Mouse (Mus musculus): ENCODE data around the gene Patj.
"Not testable (repeated sequence)": the region's sequence is repeated elsewhere in the genome, so short reads cannot be mapped to it uniquely, and the experiment has no call there.

Patj gene

DNA sequence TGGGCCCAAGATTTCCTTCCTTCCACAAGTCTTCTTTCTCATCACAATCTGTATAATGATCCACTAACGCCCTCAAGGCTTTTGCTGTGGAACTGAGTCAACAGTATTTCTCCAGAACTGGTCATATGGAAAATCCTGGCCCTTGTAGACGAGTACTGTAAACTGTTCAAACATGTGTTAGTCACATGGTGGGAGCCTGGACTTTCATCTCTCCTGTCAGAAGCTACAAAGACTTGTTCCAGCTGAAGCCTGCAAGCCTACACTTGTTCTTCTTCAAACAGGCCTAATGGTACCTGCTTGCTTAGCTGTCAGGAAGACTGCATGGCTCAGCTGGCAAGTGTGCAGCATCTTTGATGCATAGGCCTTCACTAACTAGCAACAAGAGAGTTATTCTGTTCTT lies 264.9 kb downstream of the Patj start:
- DNase-seq (ENCODE audit: low read depth): no peak

GRCm38 (mm10) chr4:98665884-98666283 lies 270.3 kb downstream of the Patj start:
- no peak for DNase-seq (ENCODE audit: low read depth)

DNA sequence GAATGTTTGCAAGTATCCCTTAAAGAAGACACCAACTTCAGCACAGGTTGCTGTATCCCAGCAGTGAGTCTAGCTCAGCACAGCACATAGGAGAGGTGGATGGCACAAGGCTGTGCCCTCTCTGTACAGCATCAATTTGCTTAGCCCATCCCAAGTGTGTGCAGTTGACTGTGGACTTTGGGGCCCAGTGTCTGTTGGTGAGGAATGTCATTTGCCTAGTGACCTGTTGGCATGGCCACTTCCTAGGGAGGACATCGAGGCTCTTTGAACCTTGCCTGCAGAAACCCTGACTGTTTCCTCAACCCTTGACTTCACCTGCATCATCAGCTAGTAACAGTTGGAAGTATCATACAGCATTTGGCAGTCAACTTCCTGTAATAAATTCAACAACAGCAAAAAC lies 270.9 kb downstream of the Patj start:
- DNase-seq (ENCODE audit: low read depth): no peak

- DNase-seq (ENCODE audit: low read depth): no peak
Observed at GRCm38 (mm10) chr4:98667009-98667408, 271.4 kb downstream of the Patj start.

DNA sequence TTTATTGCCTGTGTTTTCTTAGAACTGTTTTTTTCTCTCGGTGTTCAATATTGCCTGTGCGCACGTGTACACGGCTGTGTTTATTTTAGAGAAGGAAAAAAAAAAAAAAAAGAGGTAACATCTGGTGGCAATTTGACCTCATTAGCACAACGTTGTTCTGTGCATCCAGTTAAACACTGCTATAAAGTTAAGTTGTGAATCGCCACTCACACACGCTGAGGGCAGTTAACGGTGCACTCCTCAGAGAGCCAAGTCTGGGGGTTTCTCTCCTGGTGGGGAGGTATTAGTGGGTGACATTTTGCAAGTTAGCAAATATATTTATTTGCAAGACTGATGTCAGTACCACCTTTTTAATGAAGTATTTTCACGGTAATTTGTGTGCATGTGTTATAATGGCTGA lies 281.9 kb downstream of the Patj start:
- DNase-seq (ENCODE audit: low read depth): no peak

- no peak for DNase-seq (ENCODE audit: low read depth)
Observed at GRCm38 (mm10) chr4:98686678-98687267, 291.2 kb downstream of the Patj start.

- no peak for DNase-seq (ENCODE audit: low read depth)
Observed at GRCm38 (mm10) chr4:98688116-98688515, 292.5 kb downstream of the Patj start.

GRCm38 (mm10) chr4:98688520-98688919 lies 292.9 kb downstream of the Patj start:
- no peak for DNase-seq (ENCODE audit: low read depth)

- DNase-seq (ENCODE audit: low read depth): no peak
Observed at GRCm38 (mm10) chr4:98689988-98690387, 294.4 kb downstream of the Patj start.

GRCm38 (mm10) chr4:98693465-98694185 lies 298.0 kb downstream of the Patj start:
- DNase-seq (ENCODE audit: low read depth): no peak

DNA sequence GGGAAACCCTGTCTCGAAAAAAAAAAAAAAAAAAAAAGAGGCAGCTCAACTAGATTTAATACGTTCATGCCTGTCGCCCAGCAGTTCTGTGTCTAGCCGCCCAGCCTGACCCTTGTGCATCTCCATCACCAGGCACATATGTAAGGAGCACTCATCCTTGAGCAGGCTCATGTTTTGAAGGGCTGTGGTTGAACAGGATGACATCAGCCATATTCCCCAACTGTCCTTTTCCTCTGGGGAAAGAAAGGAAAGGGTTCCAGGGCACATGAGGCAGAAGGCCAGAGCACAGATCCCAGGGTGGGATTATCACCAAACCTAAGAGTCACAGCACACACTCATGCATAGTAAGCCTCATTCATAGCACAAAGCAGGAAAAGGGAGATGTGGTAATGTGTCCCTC lies 302.3 kb downstream of the Patj start:
- no peak for DNase-seq (ENCODE audit: low read depth)

- no peak for DNase-seq (ENCODE audit: low read depth)
Observed at GRCm38 (mm10) chr4:98698921-98699320, 303.3 kb downstream of the Patj start.

- DNase-seq (ENCODE audit: low read depth): no peak
Observed at GRCm38 (mm10) chr4:98700156-98700555, 304.6 kb downstream of the Patj start.

DNA sequence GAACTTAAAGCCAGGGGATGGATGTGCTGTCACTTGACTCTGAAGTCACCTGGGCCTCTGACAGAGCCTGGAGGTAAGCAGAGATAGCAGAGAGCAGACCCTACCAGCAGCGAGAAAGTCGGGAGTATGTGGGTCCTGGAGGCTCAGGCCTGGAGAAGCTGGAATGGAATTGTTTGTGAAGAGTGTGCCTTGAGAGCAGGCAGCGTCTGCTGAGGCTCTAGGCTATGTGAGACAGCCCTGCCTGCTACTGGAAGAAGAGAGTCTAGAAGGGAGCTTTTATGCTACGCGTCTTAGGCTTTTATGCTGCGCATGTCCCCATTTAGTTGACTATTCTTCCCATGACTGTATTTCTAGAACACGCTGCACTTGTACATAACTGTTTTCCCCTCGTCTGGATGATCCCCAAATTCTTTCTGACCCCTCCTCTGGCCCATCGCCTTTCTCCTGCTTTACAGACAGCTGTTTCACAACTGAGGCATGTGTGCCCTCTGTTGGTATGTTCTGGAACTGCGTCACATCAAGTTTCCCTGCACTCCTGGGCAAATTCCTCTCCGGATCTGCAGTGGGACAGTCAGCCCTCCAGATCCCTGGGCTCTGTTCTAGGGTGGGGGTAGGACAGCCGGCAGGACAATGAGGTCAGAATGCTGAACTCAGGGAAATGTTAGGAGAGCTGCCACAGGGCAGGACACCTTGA lies 306.8 kb downstream of the Patj start:
- peak; percentile 21 for DNase-seq (ENCODE audit: low read depth)

GRCm38 (mm10) chr4:98710891-98711290 lies 315.3 kb downstream of the Patj start:
- DNase-seq (ENCODE audit: low read depth): no peak

GRCm38 (mm10) chr4:98717735-98718546 lies 322.4 kb downstream of the Patj start:
- no peak for DNase-seq (ENCODE audit: low read depth)

GRCm38 (mm10) chr4:98718547-98718917 lies 322.9 kb downstream of the Patj start:
- DNase-seq (ENCODE audit: low read depth): no peak

GRCm38 (mm10) chr4:98722454-98722853 lies 326.9 kb downstream of the Patj start:
- DNase-seq (ENCODE audit: low read depth): peak; percentile 61

DNA sequence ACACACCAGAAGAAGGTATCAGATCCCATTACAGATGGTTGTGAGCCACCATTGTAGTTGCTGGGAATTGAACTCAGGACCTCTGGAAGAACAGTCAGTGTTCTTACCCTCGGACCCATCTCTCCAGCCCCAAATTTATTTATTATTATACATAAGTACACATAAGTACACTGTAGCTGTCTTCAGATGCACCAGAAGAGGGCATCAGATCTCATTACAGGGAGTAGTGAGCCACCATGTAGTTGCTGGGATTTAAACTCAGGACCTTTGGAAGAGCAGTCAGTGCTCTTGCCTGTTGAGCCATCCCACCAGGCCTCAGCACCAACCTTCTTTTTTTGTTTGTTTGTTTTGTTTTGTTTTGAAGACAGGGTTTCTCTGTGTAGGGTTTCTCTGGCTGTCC lies 329.1 kb downstream of the Patj start:
- not testable (repeated sequence) for DNase-seq (ENCODE audit: low read depth)

- no peak for DNase-seq (ENCODE audit: low read depth)
Observed at GRCm38 (mm10) chr4:98725439-98725838, 329.9 kb downstream of the Patj start.

GRCm38 (mm10) chr4:98726590-98727237 lies 331.1 kb downstream of the Patj start, which contains the start of gene L1td1:
Gene L1td1, plus strand, starts transcription at chr4:98726734.
- DNase-seq (ENCODE audit: low read depth): no peak

Data from naive thymus-derived CD4-positive, alpha-beta T cell, adult 2 months (primary cell).